In the genomic region with DNA sequence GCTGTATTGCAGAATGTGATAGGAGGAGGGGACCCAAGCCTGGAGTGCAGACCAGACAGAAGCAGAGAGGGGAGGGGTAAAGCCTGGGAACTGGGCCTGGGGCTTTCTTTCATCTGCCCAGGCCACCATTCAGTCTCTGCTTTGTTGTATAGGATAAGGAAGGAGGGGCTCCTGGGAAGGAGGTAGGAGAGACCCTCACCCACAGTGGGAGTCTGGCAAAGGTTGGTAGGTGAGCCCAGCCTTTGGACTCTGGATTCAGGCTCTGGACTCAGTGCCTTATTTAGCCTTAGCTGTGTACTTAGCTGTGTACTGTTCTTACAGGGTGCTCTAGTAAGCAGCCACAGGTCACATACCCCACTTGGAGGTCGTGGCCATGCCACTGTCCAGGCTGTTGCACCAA, we compare ENCODE assay signal across 10 mouse cellular contexts. TPM values are rescaled to one million over a fixed set of nuclear protein-coding genes. Genes with fewer than 3 reads are reported as not detected.
A peak's percentile ranks its signal among the peaks of the same experiment; 100 is the strongest.
DNase-seq lines count a peak whose midpoint lies in the region; ATAC-seq and TF ChIP-seq lines count a peak whose summit lies in the region.
"Had no signal": no experiment of that assay in that cellular context is flagged by ENCODE, and none has a peak within 500 bp of the region (broad histone marks: within the 10 kb centered on the region; RNA-seq: fewer than 3 reads in every experiment).

No protein-coding gene starts in this region.

- H3K9me3 ChIP-seq in lung, embryonic 14.5 days (ENCODE audit: low read depth, low read length): no peaks in the 10 kb centered on the region
- no peaks in the 10 kb centered on the region for H3K9me3 ChIP-seq in forebrain, embryonic 12.5 days
- H3K9me3 ChIP-seq in hindbrain, embryonic 15.5 days: no peaks in the 10 kb centered on the region
- H3K9me3 ChIP-seq in midbrain, embryonic 14.5 days (ENCODE audit: control insufficient read depth, low read length): no peaks in the 10 kb centered on the region
- H3K9me3 ChIP-seq: lung, embryonic 15.5 days had no signal

- no peak overlapping the region for H3K4me2 ChIP-seq in lung, embryonic 14.5 days
- no peak overlapping the region for H3K4me2 ChIP-seq in forebrain, embryonic 12.5 days
- H3K4me2 ChIP-seq in hindbrain, embryonic 15.5 days: no peak overlapping the region
- H3K4me2 ChIP-seq in midbrain, embryonic 14.5 days (ENCODE audit: low read length): no peak overlapping the region
- H3K4me2 ChIP-seq: lung, embryonic 15.5 days had no signal

- peak overlapping the region; percentile 24; the same call in 1 of the 2 replicates for H3K27ac ChIP-seq in lung, embryonic 14.5 days (ENCODE audit: low read depth)
- peak overlapping the region; percentile 70 for H3K27ac ChIP-seq in forebrain, embryonic 12.5 days
- no peak overlapping the region for H3K27ac ChIP-seq in hindbrain, embryonic 15.5 days (replicated peaks)
- H3K27ac ChIP-seq in midbrain, embryonic 14.5 days (replicated peaks; ENCODE audit: low read depth, low read length): no peak overlapping the region
- H3K27ac ChIP-seq in layer of hippocampus, adult 2 months: no peak overlapping the region
- H3K27ac ChIP-seq: lung, embryonic 15.5 days had no signal

- DNase-seq in lung, embryonic 14.5 days: no peak
- no peak for DNase-seq in lung, postnatal 4 days
- peak; percentile 27 for DNase-seq in midbrain, embryonic 14.5 days
- DNase-seq in layer of hippocampus, adult 2 months (ENCODE audit: low spot score in 2 of 2): no peak
- DNase-seq in urinary bladder, postnatal 10 days (ENCODE audit: low spot score): no peak
- DNase-seq: cerebellum, postnatal 10 days had no signal

- no peaks in the 10 kb centered on the region for H3K27me3 ChIP-seq in lung, embryonic 14.5 days (ENCODE audit: insufficient read depth, low read length)
- no peaks in the 10 kb centered on the region for H3K27me3 ChIP-seq in forebrain, embryonic 12.5 days
- no peaks in the 10 kb centered on the region for H3K27me3 ChIP-seq in hindbrain, embryonic 15.5 days
- H3K27me3 ChIP-seq in midbrain, embryonic 14.5 days (ENCODE audit: control insufficient read depth, insufficient read depth, low read length): no peaks in the 10 kb centered on the region
- H3K27me3 ChIP-seq: lung, embryonic 15.5 days had no signal

- H3K36me3 ChIP-seq in lung, embryonic 14.5 days (ENCODE audit: insufficient read depth): no peaks in the 10 kb centered on the region
- no peaks in the 10 kb centered on the region for H3K36me3 ChIP-seq in forebrain, embryonic 12.5 days (replicated peaks)
- H3K36me3 ChIP-seq in hindbrain, embryonic 15.5 days: no peaks in the 10 kb centered on the region
- H3K36me3 ChIP-seq in midbrain, embryonic 14.5 days (ENCODE audit: control insufficient read depth, insufficient read depth, low read length): no peaks in the 10 kb centered on the region
- H3K36me3 ChIP-seq: lung, embryonic 15.5 days had no signal

- peaks cover 25% of the 10 kb centered on the region for H3K4me1 ChIP-seq in lung, embryonic 14.5 days (ENCODE audit: insufficient read depth)
- peaks cover 53% of the 10 kb centered on the region for H3K4me1 ChIP-seq in forebrain, embryonic 12.5 days
- H3K4me1 ChIP-seq in hindbrain, embryonic 15.5 days (replicated peaks): peaks cover 35% of the 10 kb centered on the region
- peaks cover 13% of the 10 kb centered on the region for H3K4me1 ChIP-seq in midbrain, embryonic 14.5 days (ENCODE audit: control insufficient read depth, insufficient read depth, low read length)

- H3K9ac ChIP-seq in lung, embryonic 14.5 days: no peak overlapping the region
- no peak overlapping the region for H3K9ac ChIP-seq in forebrain, embryonic 12.5 days
- no peak overlapping the region for H3K9ac ChIP-seq in hindbrain, embryonic 15.5 days
- H3K9ac ChIP-seq in midbrain, embryonic 14.5 days (replicated peaks; ENCODE audit: low read length): no peak overlapping the region
- H3K9ac ChIP-seq: lung, embryonic 15.5 days had no signal

- H3K4me3 ChIP-seq in lung, embryonic 14.5 days (ENCODE audit: low read depth, low read length): no peak overlapping the region
- no peak overlapping the region for H3K4me3 ChIP-seq in forebrain, embryonic 12.5 days (replicated peaks)
- no peak overlapping the region for H3K4me3 ChIP-seq in hindbrain, embryonic 15.5 days
- no peak overlapping the region for H3K4me3 ChIP-seq in midbrain, embryonic 14.5 days (replicated peaks; ENCODE audit: low read depth, low read length)
- no peak overlapping the region for H3K4me3 ChIP-seq in layer of hippocampus, adult 2 months
- H3K4me3 ChIP-seq: erythroblast, embryonic 14.5 days; lung, embryonic 15.5 days had no signal

- no peak for TF ChIP-seq CTCF in lung, embryonic 14.5 days (IDR thresholded peaks at IDR 0.05; ENCODE audit: low read depth)
- TF ChIP-seq CTCF in layer of hippocampus, adult 2 months (conservative IDR thresholded peaks at IDR 0.05): no peak

- ATAC-seq in lung, embryonic 14.5 days (ENCODE audit: insufficient read depth): peak; percentile 43; the same call in 1 of the 2 replicates
- ATAC-seq in forebrain, embryonic 12.5 days (ENCODE audit: low FRiP score): peak; percentile 76
- peak; percentile 46; the same call in 1 of the 2 replicates for ATAC-seq in hindbrain, embryonic 15.5 days (ENCODE audit: low FRiP score, low read depth)
- ATAC-seq in midbrain, embryonic 14.5 days (ENCODE audit: low FRiP score, low TSS enrichment): peak; percentile 44; the same call in 1 of the 2 replicates

- 70% methylated on average over 1 of the region's 1 CpGs for WGBS in lung, embryonic 14.5 days
- WGBS in forebrain, embryonic 12.5 days: 55% methylated on average over 1 of the region's 1 CpGs
- WGBS in hindbrain, embryonic 15.5 days: 58% methylated on average over 1 of the region's 1 CpGs
- WGBS in midbrain, embryonic 14.5 days: 58% methylated on average over 1 of the region's 1 CpGs

RNA-seq across cellular contexts. Expression of a gene that starts 8.8 kb away (rescaled TPM):
- 52.1 and 52.4 TPM in 2 replicates for polyA plus RNA-seq in lung, embryonic 14.5 days (2014; fragmentation: Nextera tagmentation; extraction: Ambion mirVana)
- polyA plus RNA-seq in forebrain, embryonic 12.5 days (2016; fragmentation: Nextera tagmentation; extraction: Ambion mirVana): 36.6 and 41.3 TPM in 2 replicates
- 128 and 129 TPM in 2 replicates for polyA plus RNA-seq in hindbrain, embryonic 15.5 days (2015; fragmentation: Nextera tagmentation; extraction: Ambion mirVana)
- 93.3 and 108 TPM in 2 replicates for polyA plus RNA-seq in midbrain, embryonic 14.5 days (2014; fragmentation: Nextera tagmentation; extraction: Ambion mirVana)
- total RNA-seq in layer of hippocampus, adult 2 months (2021): 10 to 100 TPM; 54.3 to 64.6 TPM

Comparison
In these comparisons a context has a peak if more than half of its experiments do, and no peak if none do; other contexts are left out.
1. H3K27ac ChIP-seq: peak in lung, embryonic 14.5 days (single experiment) and forebrain, embryonic 12.5 days (single experiment); none in hindbrain, embryonic 15.5 days (single experiment), midbrain, embryonic 14.5 days (single experiment) and layer of hippocampus, adult 2 months (single experiment).
2. Peak in every context shown above with its lines, with median percentiles within 50 percentile points of each other: ATAC-seq.